Mouse (Mus musculus) forebrain, postnatal 0 days (tissue): ENCODE results near the gene Pgd. TPM values are rescaled to one million over a fixed set of nuclear protein-coding genes. Genes with fewer than 3 reads are reported as not detected.
"Not testable (repeated sequence)": the region's sequence is repeated elsewhere in the genome, so short reads cannot be mapped to it uniquely, and the experiment has no call there.

ENCODE experiments used
- ATAC-seq: fragments of 200-750 bp; cut with Nextera tagmentation; 2 replicates; pipeline ENCODE4 v1.8.0; 2017; ENCODE audit warnings: mild to moderate bottlenecking, moderate library complexity
- DNase-seq: peaks from one replicate; pipeline ENCODE4 v3.0.0-alpha.2; 2015
- H3K27ac ChIP-seq: fragments of 300-500 bp; sonication (generic); 2 replicates; pipeline ENCODE4 v1.5.1; 2014; ENCODE audit warnings: low read depth, mild to moderate bottlenecking, antibody characterized with exemption, low read length, moderate library complexity, mixed read lengths
- H3K27me3 ChIP-seq: fragments of 300-500 bp; sonication (generic); 2 replicates; pipeline ENCODE4 v1.6.1; 2014; ENCODE audit warnings: mild to moderate bottlenecking, low read length, mixed read lengths; ENCODE audit not compliant: insufficient read depth
- H3K36me3 ChIP-seq: fragments of 300-500 bp; sonication (generic); 2 replicates; pipeline ENCODE4 v1.6.1; 2014; ENCODE audit warnings: mild to moderate bottlenecking, moderate library complexity; ENCODE audit not compliant: insufficient read depth
- H3K4me1 ChIP-seq: fragments of 300-500 bp; sonication (generic); 2 replicates; pipeline ENCODE4 v1.6.1; 2014; ENCODE audit warnings: antibody characterized with exemption; ENCODE audit not compliant: insufficient read depth
- H3K4me2 ChIP-seq: fragments of 300-500 bp; sonication (generic); 2 replicates; pipeline ENCODE4 v1.6.1; 2014; ENCODE audit warnings: low read depth, mild to moderate bottlenecking, moderate library complexity
- H3K4me3 ChIP-seq: fragments of 300-500 bp; sonication (generic); 2 replicates; pipeline ENCODE4 v1.5.1; 2014; ENCODE audit warnings: low read depth, low read length, mixed read lengths
- H3K9ac ChIP-seq: fragments of 300-500 bp; sonication (generic); 2 replicates; pipeline ENCODE4 v1.6.1; 2014; ENCODE audit warnings: mild to moderate bottlenecking
- H3K9me3 ChIP-seq: fragments of 300-500 bp; sonication (generic); 2 replicates; pipeline ENCODE4 v1.6.1; 2016; ENCODE audit warnings: low read length
- CTCF ChIP-seq: sonication (generic); IDR thresholded peaks from 2 replicates; pipeline ENCODE4 v1.5.1; 2016; ENCODE audit warnings: antibody characterized with exemption, control low read depth, low read depth
- WGBS: fragments of 180-500 bp; shearing (Covaris S2); extraction: QIAGEN DNeasy Blood & Tissue Kit; methylation state at CpG from one replicate; pipeline ENCODE4 v1.1.7; 2014; 5-methylcytosine and 5-hydroxymethylcytosine counted together
- polyA plus RNA-seq: library from polyadenylated mRNA; unstranded; fragments of >200 nt; fragmentation: Nextera tagmentation; extraction: Ambion mirVana; gene quantifications from 2 replicates; pipeline ENCODE4 v1.2.1, GENCODE M21; 2015
- total RNA-seq: library from RNA; depleted of rRNA; stranded (reverse); fragments of >200 nt; gene quantifications from 2 replicates; pipeline ENCODE4 v1.2.3, GENCODE M21; 2014

Pgd gene
- total and polyA plus RNA-seq, 2 experiments from 2014 or later = 24.8 to 86.0 TPM

- H3K36me3 ChIP-seq = no peaks in the 10 kb centered on the region
- DNase-seq (no peak), ATAC-seq (no peak)
- H3K4me2 ChIP-seq = no peak overlapping the region
- no peaks in the 10 kb centered on the region for H3K9me3 ChIP-seq
- no peak overlapping the region for H3K4me3 ChIP-seq
- 73% methylated on average over 7 of the region's 7 CpGs for WGBS
- no peaks in the 10 kb centered on the region for H3K27me3 ChIP-seq
- no peak overlapping the region for H3K9ac ChIP-seq
- peaks cover 3% of the 10 kb centered on the region; the same call in 1 of the 2 replicates for H3K4me1 ChIP-seq
- no peak overlapping the region for H3K27ac ChIP-seq
- no peak for TF ChIP-seq CTCF
These were observed 3.9 kb upstream of the Pgd start for GRCm38 (mm10) chr4:149170394-149170931.

DNA sequence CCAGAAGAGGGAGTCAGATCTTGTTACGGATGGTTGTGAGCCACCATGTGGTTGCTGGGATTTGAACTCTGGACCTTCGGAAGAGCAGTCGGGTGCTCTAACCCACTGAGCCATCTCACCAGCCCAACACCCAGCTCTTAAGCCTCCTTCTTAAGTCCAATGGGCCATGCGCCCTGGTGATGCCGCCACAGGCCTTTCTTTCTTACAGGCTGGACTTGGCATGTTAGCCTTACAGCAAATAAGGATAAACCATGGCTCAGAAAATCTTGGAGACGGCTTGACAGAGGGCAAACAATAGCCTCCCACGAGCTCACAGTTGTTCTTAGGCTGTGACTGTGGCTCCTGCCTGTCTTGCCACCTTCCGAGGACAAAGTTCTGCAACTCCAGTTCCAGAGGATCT, 3.4 kb upstream of the Pgd start:
- not testable (repeated sequence) for H3K4me1 ChIP-seq, H3K36me3 ChIP-seq, ATAC-seq, H3K4me3 ChIP-seq, H3K4me2 ChIP-seq, H3K9ac ChIP-seq, H3K27ac ChIP-seq, H3K9me3 ChIP-seq, DNase-seq, H3K27me3 ChIP-seq
- 67% methylated on average over 7 of the region's 8 CpGs for WGBS

GRCm38 (mm10) chr4:149168016-149168415, 1.4 kb upstream of the Pgd start:
- Histone ChIP-seq H3K9ac (no peak overlapping the region), H3K4me2 (no peak overlapping the region), H3K9me3 (no peaks in the 10 kb centered on the region), H3K27ac (no peak overlapping the region), H3K36me3 (peaks cover 4% of the 10 kb centered on the region; the same call in 1 of the 2 replicates), H3K4me3 (no peak overlapping the region), H3K4me1 (peaks cover 6% of the 10 kb centered on the region; the same call in 1 of the 2 replicates), H3K27me3 (no peaks in the 10 kb centered on the region)
- ATAC-seq = no peak
- no peak for DNase-seq
- 84% methylated on average over 2 of the region's 2 CpGs for WGBS
- no peak for TF ChIP-seq CTCF

DNA sequence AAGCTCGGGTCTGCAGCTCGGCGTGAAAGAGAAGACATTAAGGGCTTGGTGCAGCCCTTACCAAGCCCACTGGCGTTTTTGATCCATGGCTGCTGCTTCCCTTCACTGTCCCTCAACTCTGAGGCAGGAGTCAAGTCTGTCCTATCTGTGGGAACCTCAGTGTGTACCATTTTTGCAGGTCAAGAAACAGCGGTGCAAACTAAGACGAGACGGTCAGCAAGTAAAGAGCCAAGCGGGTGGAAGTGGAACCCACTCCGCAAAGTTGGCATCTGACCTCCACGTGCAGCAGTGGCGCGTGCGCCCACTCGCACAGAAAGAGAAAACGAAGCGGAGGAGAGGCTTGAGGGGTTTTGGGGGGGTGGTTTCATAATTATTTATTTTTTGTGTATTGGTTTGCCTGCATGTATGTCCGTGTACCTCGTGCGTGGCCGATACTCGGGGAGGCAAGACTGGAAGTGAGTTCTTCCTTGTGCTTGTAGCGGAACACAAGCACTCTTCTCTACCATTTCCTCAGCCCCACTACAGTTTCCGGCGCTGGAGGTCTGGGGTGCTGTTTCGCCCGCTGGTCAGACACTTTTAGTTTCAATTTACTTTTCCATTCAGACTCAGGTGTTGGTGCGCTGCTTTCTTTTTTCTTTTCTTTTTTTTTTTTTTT, 513 bp upstream of the Pgd start:
- Histone ChIP-seq H3K27ac (peak overlapping the region; percentile 29; the same call in 1 of the 2 replicates), H3K4me3 (peak overlapping the region; percentile 79), H3K4me2 (peak overlapping the region; percentile 94), H3K27me3 (no peaks in the 10 kb centered on the region), H3K9ac (peak overlapping the region; percentile 31), H3K36me3 (peaks cover 10% of the 10 kb centered on the region; the same call in 1 of the 2 replicates), H3K9me3 (no peaks in the 10 kb centered on the region), H3K4me1 (peaks cover 6% of the 10 kb centered on the region; the same call in 1 of the 2 replicates)
- ATAC-seq (peak; percentile 40), DNase-seq (no peak)
- no peak for TF ChIP-seq CTCF
- under 1% methylated on average over 27 of the region's 27 CpGs for WGBS

DNA sequence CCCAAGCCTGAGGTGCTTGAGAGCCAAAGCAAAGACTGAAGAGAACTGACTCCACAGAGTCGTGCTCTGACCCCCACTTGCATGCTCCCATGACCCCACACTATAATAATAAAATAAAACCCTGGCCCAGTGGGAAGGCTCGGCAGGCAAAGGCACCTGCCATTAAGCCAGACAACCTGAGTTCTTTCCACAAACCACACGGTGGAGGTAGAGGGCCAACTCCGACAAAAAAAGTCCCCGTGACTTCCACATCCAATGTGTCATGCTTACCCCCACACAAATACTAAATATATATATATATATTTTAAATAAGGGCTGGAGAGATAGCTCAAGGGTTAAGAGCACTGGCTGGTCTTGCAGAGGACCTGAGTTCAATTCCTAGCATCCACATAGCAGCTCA, 2.4 kb downstream of the Pgd start:
- H3K9me3 ChIP-seq = no peaks in the 10 kb centered on the region
- DNase-seq (no peak), ATAC-seq (no peak)
- no peak overlapping the region for H3K4me3 ChIP-seq
- no peak overlapping the region for H3K9ac ChIP-seq
- TF ChIP-seq CTCF = peak; percentile 19; the same call in 1 of the 2 replicates
- H3K4me1 ChIP-seq = peaks cover 6% of the 10 kb centered on the region; the same call in 1 of the 2 replicates
- no peaks in the 10 kb centered on the region for H3K27me3 ChIP-seq
- H3K4me2 ChIP-seq = no peak overlapping the region
- peaks cover 36% of the 10 kb centered on the region for H3K36me3 ChIP-seq
- WGBS = 68% methylated on average over 5 of the region's 5 CpGs
- no peak overlapping the region for H3K27ac ChIP-seq

GRCm38 (mm10) chr4:149163196-149163595, 3.4 kb downstream of the Pgd start:
- no peak overlapping the region for H3K27ac ChIP-seq
- TF ChIP-seq CTCF = no peak
- no peak overlapping the region for H3K9ac ChIP-seq
- H3K4me3 ChIP-seq = no peak overlapping the region
- no peak for ATAC-seq
- DNase-seq = no peak
- WGBS = 49% methylated on average over 1 of the region's 1 CpGs
- H3K4me2 ChIP-seq = no peak overlapping the region
- H3K4me1 ChIP-seq = peaks cover 6% of the 10 kb centered on the region; the same call in 1 of the 2 replicates
- H3K36me3 ChIP-seq = peaks cover 46% of the 10 kb centered on the region
- H3K27me3 ChIP-seq = no peaks in the 10 kb centered on the region
- H3K9me3 ChIP-seq = no peaks in the 10 kb centered on the region

- Histone ChIP-seq H3K27ac (no peak overlapping the region), H3K27me3 (no peaks in the 10 kb centered on the region), H3K9ac (no peak overlapping the region), H3K4me1 (peaks cover 6% of the 10 kb centered on the region; the same call in 1 of the 2 replicates), H3K36me3 (peaks cover 65% of the 10 kb centered on the region), H3K9me3 (no peaks in the 10 kb centered on the region), H3K4me2 (no peak overlapping the region), H3K4me3 (no peak overlapping the region)
- ATAC-seq (no peak), DNase-seq (no peak)
- WGBS = 90% methylated on average over 6 of the region's 6 CpGs
- TF ChIP-seq CTCF = no peak
These were observed 5.4 kb downstream of the Pgd start for GRCm38 (mm10) chr4:149161166-149161565.
